In the genomic region with DNA sequence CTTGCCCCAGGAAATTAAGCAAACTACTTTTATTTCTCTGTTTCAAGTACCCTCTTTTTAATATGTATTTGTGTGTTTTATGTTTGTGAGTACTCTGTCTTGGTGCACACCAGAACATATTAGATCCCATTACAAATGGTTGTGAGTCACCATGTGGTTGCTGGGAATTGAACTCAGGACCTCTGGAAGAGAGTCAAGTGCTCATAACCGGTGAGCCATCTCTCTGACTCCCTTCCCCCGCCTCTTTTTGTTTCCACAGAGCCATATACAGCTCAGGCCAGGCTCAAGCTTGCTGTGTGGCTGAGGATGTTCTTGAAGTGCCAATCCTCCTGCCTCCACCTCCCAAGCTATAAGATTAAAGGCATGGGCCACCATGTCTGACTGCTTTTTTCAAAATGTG, we compare ENCODE assay signal across 20 mouse cellular contexts. TPM values are rescaled to one million over a fixed set of nuclear protein-coding genes. Genes with fewer than 3 reads are reported as not detected.
"Had no signal": no experiment of that assay in that cellular context is flagged by ENCODE, and none has a peak within 500 bp of the region (broad histone marks: within the 10 kb centered on the region; RNA-seq: fewer than 3 reads in every experiment).

No protein-coding gene starts in this region.

- H3K27ac ChIP-seq: neural tube, embryonic 13.5 days; neural tube, embryonic 15.5 days; stomach, embryonic 15.5 days; stomach, postnatal 0 days had no signal

- H3K9me3 ChIP-seq: neural tube, embryonic 13.5 days; neural tube, embryonic 15.5 days; stomach, embryonic 15.5 days had no signal

- H3K4me3 ChIP-seq: neural tube, embryonic 13.5 days; neural tube, embryonic 15.5 days; stomach, embryonic 15.5 days had no signal

- H3K9ac ChIP-seq: neural tube, embryonic 13.5 days; neural tube, embryonic 15.5 days; stomach, embryonic 15.5 days had no signal

- H3K4me1 ChIP-seq: neural tube, embryonic 13.5 days; neural tube, embryonic 15.5 days; stomach, embryonic 15.5 days had no signal

- DNase-seq: retina, postnatal 1 day; right cerebral cortex, adult 18-20 months; right cerebral cortex, postnatal 14 days; right cerebral cortex, postnatal 25 days; right cerebral cortex, postnatal 4 days; spleen, adult 18-20 months; thymus, adult 18-20 months; thymus, adult 2 months; thymus, postnatal 14 days; thymus, postnatal 25 days; thymus, postnatal 36 days; thymus, postnatal 4 days had no signal

- H3K27me3 ChIP-seq: neural tube, embryonic 13.5 days; stomach, embryonic 15.5 days had no signal

- H3K36me3 ChIP-seq: neural tube, embryonic 13.5 days; neural tube, embryonic 15.5 days; stomach, embryonic 15.5 days had no signal

- H3K4me2 ChIP-seq: neural tube, embryonic 13.5 days; neural tube, embryonic 15.5 days; stomach, embryonic 15.5 days had no signal

RNA-seq across cellular contexts. Expression of a gene that starts 10.1 kb away (rescaled TPM):
- total RNA-seq: neutrophil, adult 5-6 weeks had no signal
- polyA plus RNA-seq: neural tube, embryonic 13.5 days; neural tube, embryonic 14.5 days; small intestine, adult 2 months; spleen, adult 2 months had no signal

RNA-seq across cellular contexts. Expression of a gene that starts 36.7 kb away (rescaled TPM):
- total RNA-seq: neutrophil, adult 5-6 weeks had no signal
